Mouse (Mus musculus) heart, postnatal 0 days (tissue): ENCODE results near the gene Ttc21a. TPM values are rescaled to one million over a fixed set of nuclear protein-coding genes. Genes with fewer than 3 reads are reported as not detected.

Experiments
- ATAC-seq: fragments of 200-750 bp; cut with Nextera tagmentation; 2 replicates; pipeline ENCODE4 v1.8.0; 2017; ENCODE audit warnings: low read depth, moderate number of reproducible peaks, moderate library complexity; ENCODE audit not compliant: insufficient read depth
- DNase-seq: peaks from one replicate; pipeline ENCODE4 v3.0.0-alpha.2; 2016; ENCODE audit warnings: low spot score
- H3K27ac ChIP-seq: fragments of 300-500 bp; sonication (generic); 2 replicates; pipeline ENCODE4 v1.5.1; 2014; ENCODE audit warnings: low read depth, mild to moderate bottlenecking
- H3K27me3 ChIP-seq: fragments of 300-500 bp; sonication (generic); 2 replicates; pipeline ENCODE4 v1.6.1; 2014; ENCODE audit warnings: low read length, mixed read lengths; ENCODE audit not compliant: control insufficient read depth, insufficient read depth
- H3K36me3 ChIP-seq: fragments of 300-500 bp; sonication (generic); replicated peaks from 2 replicates; pipeline ENCODE4 v1.6.1; 2014; ENCODE audit warnings: low read length, mixed read lengths; ENCODE audit not compliant: control insufficient read depth, insufficient read depth
- H3K4me1 ChIP-seq: fragments of 300-500 bp; sonication (generic); 2 replicates; pipeline ENCODE4 v1.6.1; 2014; ENCODE audit warnings: antibody characterized with exemption; ENCODE audit not compliant: control insufficient read depth, insufficient read depth
- H3K4me2 ChIP-seq: fragments of 300-500 bp; sonication (generic); 2 replicates; pipeline ENCODE4 v1.6.1; 2014; ENCODE audit warnings: low read depth, mild to moderate bottlenecking, low read length, moderate library complexity
- H3K4me3 ChIP-seq: fragments of 300-500 bp; sonication (generic); 2 replicates; pipeline ENCODE4 v1.5.1; 2014; ENCODE audit warnings: low read depth, low read length
- H3K9ac ChIP-seq: fragments of 300-500 bp; sonication (generic); replicated peaks from 2 replicates; pipeline ENCODE4 v1.6.1; 2014; ENCODE audit warnings: low read depth, low read length, mixed read lengths
- H3K9me3 ChIP-seq: fragments of 300-500 bp; sonication (generic); replicated peaks from 2 replicates; pipeline ENCODE4 v1.6.1; 2016; ENCODE audit warnings: low read length; ENCODE audit not compliant: control insufficient read depth
- CTCF ChIP-seq: IDR thresholded peaks from 2 replicates; pipeline ENCODE4 v1.5.1; 2016; ENCODE audit warnings: antibody characterized with exemption, control low read depth, low read depth
- EP300 ChIP-seq: IDR thresholded peaks from 2 replicates; pipeline ENCODE4 v1.6.1; 2016; ENCODE audit warnings: antibody characterized with exemption, low read depth
- WGBS: fragments of 180-500 bp; shearing (Covaris S2); extraction: QIAGEN DNeasy Blood & Tissue Kit; methylation state at CpG from one replicate; pipeline ENCODE4 v1.1.7; 2014; 5-methylcytosine and 5-hydroxymethylcytosine counted together
- polyA plus RNA-seq: library from polyadenylated mRNA; unstranded; fragments of >200 nt; fragmentation: Nextera tagmentation; extraction: Ambion mirVana; gene quantifications from 2 replicates; pipeline ENCODE4 v1.2.1, GENCODE M21; 2015
- total RNA-seq: library from RNA; depleted of rRNA; stranded (reverse); fragments of >200 nt; gene quantifications from 2 replicates; pipeline ENCODE4 v1.2.3, GENCODE M21; 2014; ENCODE audit warnings: low replicate concordance

The Ttc21a gene
- total and polyA plus RNA-seq, 2 experiments from 2014 or later: 0.07 TPM; not detected in 1

GRCm38 (mm10) chr9:119972582-119972981 lies 35.2 kb downstream of the Ttc21a start:
- no peak for DNase-seq
- TF ChIP-seq EP300 (no peak), CTCF (no peak)
- H3K4me3 ChIP-seq: no peak overlapping the region
- peaks cover 30% of the 10 kb centered on the region for H3K4me1 ChIP-seq
- no peak for ATAC-seq
- H3K9me3 ChIP-seq: no peaks in the 10 kb centered on the region
- peaks cover 50% of the 10 kb centered on the region for H3K36me3 ChIP-seq
- H3K27me3 ChIP-seq: no peaks in the 10 kb centered on the region
- H3K27ac ChIP-seq: 0 out of 2 replicates have a peak overlapping the region, but pooled peaks have one; percentile 15
- no peak overlapping the region for H3K4me2 ChIP-seq
- H3K9ac ChIP-seq: no peak overlapping the region
- WGBS: 72% methylated on average over 12 of the region's 12 CpGs

- no peak for ATAC-seq
- Histone ChIP-seq H3K4me1 (peaks cover 37% of the 10 kb centered on the region), H3K36me3 (peaks cover 50% of the 10 kb centered on the region), H3K27me3 (no peaks in the 10 kb centered on the region), H3K4me2 (no peak overlapping the region), H3K9ac (no peak overlapping the region), H3K4me3 (no peak overlapping the region), H3K27ac (no peak overlapping the region), H3K9me3 (no peaks in the 10 kb centered on the region)
- TF ChIP-seq CTCF (no peak), EP300 (no peak)
- DNase-seq: no peak
- 89% methylated on average over 23 of the region's 23 CpGs for WGBS
Observed at GRCm38 (mm10) chr9:119973281-119973680, 35.9 kb downstream of the Ttc21a start.

- Histone ChIP-seq H3K4me3 (no peak overlapping the region), H3K36me3 (peaks cover 50% of the 10 kb centered on the region), H3K4me1 (peaks cover 43% of the 10 kb centered on the region), H3K27me3 (no peaks in the 10 kb centered on the region), H3K27ac (no peak overlapping the region), H3K9ac (no peak overlapping the region), H3K4me2 (no peak overlapping the region), H3K9me3 (no peaks in the 10 kb centered on the region)
- ATAC-seq (no peak), DNase-seq (no peak)
- TF ChIP-seq CTCF (peak; percentile 42), EP300 (no peak)
- 92% methylated on average over 27 of the region's 27 CpGs for WGBS
Observed at GRCm38 (mm10) chr9:119973869-119974520, 36.6 kb downstream of the Ttc21a start.

GRCm38 (mm10) chr9:119974609-119975008 lies 37.2 kb downstream of the Ttc21a start:
- ATAC-seq: no peak
- Histone ChIP-seq H3K4me3 (no peak overlapping the region), H3K9me3 (no peaks in the 10 kb centered on the region), H3K36me3 (peaks cover 50% of the 10 kb centered on the region), H3K27me3 (no peaks in the 10 kb centered on the region), H3K4me2 (no peak overlapping the region), H3K4me1 (peaks cover 48% of the 10 kb centered on the region), H3K27ac (no peak overlapping the region), H3K9ac (no peak overlapping the region)
- WGBS: 77% methylated on average over 5 of the region's 5 CpGs
- TF ChIP-seq CTCF (0 out of 2 replicates have a peak, but pooled peaks have one; percentile 7), EP300 (no peak)
- DNase-seq: no peak

GRCm38 (mm10) chr9:119975286-119975685 lies 37.9 kb downstream of the Ttc21a start:
- Histone ChIP-seq H3K9ac (no peak overlapping the region), H3K36me3 (peaks cover 50% of the 10 kb centered on the region), H3K27me3 (no peaks in the 10 kb centered on the region), H3K4me3 (no peak overlapping the region), H3K4me1 (peaks cover 48% of the 10 kb centered on the region), H3K27ac (no peak overlapping the region), H3K4me2 (no peak overlapping the region), H3K9me3 (no peaks in the 10 kb centered on the region)
- 90% methylated on average over 4 of the region's 4 CpGs for WGBS
- TF ChIP-seq CTCF (no peak), EP300 (no peak)
- DNase-seq (no peak), ATAC-seq (no peak)
